Mouse (Mus musculus): ENCODE data around the gene A430078G23Rik.

GRCm38 (mm10) chr8:3350747-3351146 lies 2.5 kb upstream of the A430078G23Rik start:
- no peak for TF ChIP-seq POLR2A (IDR thresholded peaks at IDR 0.05; ENCODE audit: insufficient read length, low read depth)
- no peak for TF ChIP-seq MAX (IDR thresholded peaks at IDR 0.05; ENCODE audit: low read depth)
- TF ChIP-seq CEBPB (IDR thresholded peaks at IDR 0.05; ENCODE audit: insufficient read depth, poor library complexity, severe bottlenecking) = no peak
- TF ChIP-seq MYOD1 (IDR thresholded peaks at IDR 0.05; ENCODE audit: control insufficient read depth in 1 of 3, insufficient read length in 2 of 3, low read depth in 2 of 3) = no peak
- TF ChIP-seq POLR2AphosphoS2 (IDR thresholded peaks at IDR 0.05; ENCODE audit: insufficient read length, low read depth) = no peak

All from myocyte (in vitro differentiated cells).